Mouse (Mus musculus) kidney, embryonic 16.5 days (tissue): ENCODE measurements around the gene Adarb2. TPM values are rescaled to one million over a fixed set of nuclear protein-coding genes. Genes with fewer than 3 reads are reported as not detected.

Source experiments
- ATAC-seq: fragments of 200-750 bp; cut with Nextera tagmentation; 2 replicates; pipeline ENCODE4 v1.8.0; 2017; ENCODE audit warnings: moderate TSS enrichment; ENCODE audit not compliant: low FRiP score, low TSS enrichment
- H3K27ac ChIP-seq: fragments of 300-500 bp; sonication (generic); 2 replicates; pipeline ENCODE4 v1.5.1; 2014; ENCODE audit warnings: low read length
- H3K27me3 ChIP-seq: fragments of 300-500 bp; sonication (generic); 2 replicates; pipeline ENCODE4 v1.6.1; 2014; ENCODE audit warnings: low read length, control low read depth, mixed read lengths; ENCODE audit not compliant: insufficient read depth
- H3K36me3 ChIP-seq: fragments of 300-500 bp; sonication (generic); 2 replicates; pipeline ENCODE4 v1.6.1; 2014; ENCODE audit warnings: low read length, control low read depth, mixed read lengths; ENCODE audit not compliant: insufficient read depth
- H3K4me1 ChIP-seq: fragments of 300-500 bp; sonication (generic); 2 replicates; pipeline ENCODE4 v1.6.1; 2014; ENCODE audit warnings: low read length, control low read depth, mixed read lengths; ENCODE audit not compliant: insufficient read depth
- H3K4me2 ChIP-seq: fragments of 300-500 bp; sonication (generic); replicated peaks from 2 replicates; pipeline ENCODE4 v1.6.1; 2014; ENCODE audit warnings: low read depth, low read length
- H3K4me3 ChIP-seq: fragments of 300-500 bp; sonication (generic); 2 replicates; pipeline ENCODE4 v1.5.1; 2014; ENCODE audit warnings: mild to moderate bottlenecking, low read length
- H3K9ac ChIP-seq: fragments of 300-500 bp; sonication (generic); replicated peaks from 2 replicates; pipeline ENCODE4 v1.6.1; 2014; ENCODE audit warnings: low read length
- H3K9me3 ChIP-seq: fragments of 300-500 bp; sonication (generic); 2 replicates; pipeline ENCODE4 v1.6.1; 2016; ENCODE audit warnings: low read length, control low read depth
- WGBS: fragments of 180-500 bp; shearing (Covaris S2); extraction: QIAGEN DNeasy Blood & Tissue Kit; methylation state at CpG from one replicate; pipeline ENCODE4 v1.1.7; 2014; 5-methylcytosine and 5-hydroxymethylcytosine counted together
- polyA plus RNA-seq: library from polyadenylated mRNA; unstranded; fragments of >200 nt; fragmentation: Nextera tagmentation; extraction: Ambion mirVana; gene quantifications from 2 replicates; pipeline ENCODE4 v1.2.1, GENCODE M21; 2015

Gene Adarb2
- polyA plus RNA-seq, 1 experiment from 2014 or later = 0.21 TPM

GRCm38 (mm10) chr13:8705296-8705695, 502.6 kb downstream of the Adarb2 start:
- 48% methylated on average over 4 of the region's 4 CpGs for WGBS
- ATAC-seq = no peak
- H3K36me3 ChIP-seq = no peaks in the 10 kb centered on the region
- no peak overlapping the region for H3K27ac ChIP-seq
- H3K9ac ChIP-seq = no peak overlapping the region
- no peaks in the 10 kb centered on the region for H3K9me3 ChIP-seq
- H3K4me2 ChIP-seq = no peak overlapping the region
- no peaks in the 10 kb centered on the region for H3K4me1 ChIP-seq
- no peaks in the 10 kb centered on the region for H3K27me3 ChIP-seq
- no peak overlapping the region for H3K4me3 ChIP-seq

- no peak overlapping the region for H3K9ac ChIP-seq
- H3K4me2 ChIP-seq = no peak overlapping the region
- H3K4me3 ChIP-seq = no peak overlapping the region
- ATAC-seq = no peak
- no peaks in the 10 kb centered on the region for H3K4me1 ChIP-seq
- no peaks in the 10 kb centered on the region; the same call in 1 of the 2 replicates for H3K27me3 ChIP-seq
- 80% methylated on average over 6 of the region's 6 CpGs for WGBS
- H3K27ac ChIP-seq = no peak overlapping the region
- no peaks in the 10 kb centered on the region for H3K9me3 ChIP-seq
- H3K36me3 ChIP-seq = no peaks in the 10 kb centered on the region
These were observed 510.7 kb downstream of the Adarb2 start for GRCm38 (mm10) chr13:8713377-8713776.

- Histone ChIP-seq H3K4me3 (no peak overlapping the region), H3K27ac (no peak overlapping the region), H3K4me1 (no peaks in the 10 kb centered on the region), H3K9me3 (no peaks in the 10 kb centered on the region), H3K4me2 (no peak overlapping the region), H3K36me3 (no peaks in the 10 kb centered on the region), H3K27me3 (no peaks in the 10 kb centered on the region; the same call in 1 of the 2 replicates), H3K9ac (no peak overlapping the region)
- ATAC-seq = no peak
- 90% methylated on average over 10 of the region's 10 CpGs for WGBS
These were observed 527.4 kb downstream of the Adarb2 start for GRCm38 (mm10) chr13:8729972-8730645.

GRCm38 (mm10) chr13:8737139-8737865, 534.6 kb downstream of the Adarb2 start:
- Histone ChIP-seq H3K27me3 (peaks cover 10% of the 10 kb centered on the region), H3K4me1 (0 out of 2 replicates have a peak, but pooled peaks cover 6% of the 10 kb centered on the region), H3K9me3 (no peaks in the 10 kb centered on the region), H3K9ac (no peak overlapping the region), H3K27ac (no peak overlapping the region), H3K4me2 (no peak overlapping the region), H3K36me3 (no peaks in the 10 kb centered on the region), H3K4me3 (no peak overlapping the region)
- ATAC-seq = peak; percentile 99
- 26% methylated on average over 5 of the region's 5 CpGs for WGBS

- Histone ChIP-seq H3K9ac (no peak overlapping the region), H3K27me3 (peaks cover 10% of the 10 kb centered on the region), H3K4me1 (no peaks in the 10 kb centered on the region), H3K27ac (no peak overlapping the region), H3K4me3 (no peak overlapping the region), H3K4me2 (no peak overlapping the region), H3K36me3 (no peaks in the 10 kb centered on the region), H3K9me3 (no peaks in the 10 kb centered on the region)
- WGBS = 94% methylated on average over 5 of the region's 5 CpGs
- no peak for ATAC-seq
These were observed 540.1 kb downstream of the Adarb2 start for GRCm38 (mm10) chr13:8742792-8743191.

GRCm38 (mm10) chr13:8744565-8744964, 541.9 kb downstream of the Adarb2 start:
- Histone ChIP-seq H3K27me3 (no peaks in the 10 kb centered on the region), H3K4me3 (no peak overlapping the region), H3K27ac (no peak overlapping the region), H3K4me1 (no peaks in the 10 kb centered on the region), H3K4me2 (no peak overlapping the region), H3K36me3 (no peaks in the 10 kb centered on the region), H3K9ac (no peak overlapping the region), H3K9me3 (no peaks in the 10 kb centered on the region)
- 46% methylated on average over 3 of the region's 3 CpGs for whole genome bisulfite sequencing
- ATAC-seq = no peak

- no peak overlapping the region for H3K9ac ChIP-seq
- no peak overlapping the region for H3K4me3 ChIP-seq
- H3K27ac ChIP-seq = no peak overlapping the region
- no peaks in the 10 kb centered on the region for H3K36me3 ChIP-seq
- 76% methylated on average over 4 of the region's 4 CpGs for WGBS
- H3K4me1 ChIP-seq = no peaks in the 10 kb centered on the region
- no peak for ATAC-seq
- H3K27me3 ChIP-seq = no peaks in the 10 kb centered on the region
- H3K9me3 ChIP-seq = no peaks in the 10 kb centered on the region
- H3K4me2 ChIP-seq = no peak overlapping the region
These were observed 542.9 kb downstream of the Adarb2 start for GRCm38 (mm10) chr13:8745596-8745995.

- H3K4me3 ChIP-seq = no peak overlapping the region
- WGBS = 86% methylated on average over 6 of the region's 6 CpGs
- H3K27ac ChIP-seq = no peak overlapping the region
- no peaks in the 10 kb centered on the region for H3K36me3 ChIP-seq
- peaks cover 6% of the 10 kb centered on the region; the same call in 1 of the 2 replicates for H3K9me3 ChIP-seq
- H3K4me2 ChIP-seq = no peak overlapping the region
- H3K4me1 ChIP-seq = no peaks in the 10 kb centered on the region
- no peak for ATAC-seq
- no peak overlapping the region for H3K9ac ChIP-seq
- H3K27me3 ChIP-seq = no peaks in the 10 kb centered on the region
These were observed 546.8 kb downstream of the Adarb2 start for GRCm38 (mm10) chr13:8749451-8749850.

GRCm38 (mm10) chr13:8760940-8761339, 558.3 kb downstream of the Adarb2 start:
- H3K4me2 ChIP-seq = no peak overlapping the region
- no peaks in the 10 kb centered on the region for H3K36me3 ChIP-seq
- no peak overlapping the region for H3K9ac ChIP-seq
- no peaks in the 10 kb centered on the region for H3K9me3 ChIP-seq
- ATAC-seq = no peak
- no peak overlapping the region for H3K4me3 ChIP-seq
- no peaks in the 10 kb centered on the region for H3K27me3 ChIP-seq
- 72% methylated on average over 8 of the region's 8 CpGs for WGBS
- H3K4me1 ChIP-seq = no peaks in the 10 kb centered on the region
- H3K27ac ChIP-seq = no peak overlapping the region

GRCm38 (mm10) chr13:8769654-8770227, 567.1 kb downstream of the Adarb2 start:
- Histone ChIP-seq H3K27me3 (no peaks in the 10 kb centered on the region), H3K4me1 (no peaks in the 10 kb centered on the region), H3K36me3 (no peaks in the 10 kb centered on the region), H3K4me3 (no peak overlapping the region), H3K27ac (no peak overlapping the region), H3K4me2 (no peak overlapping the region), H3K9me3 (no peaks in the 10 kb centered on the region), H3K9ac (no peak overlapping the region)
- WGBS = 93% methylated on average over 7 of the region's 7 CpGs
- ATAC-seq = no peak
